Mouse (Mus musculus): ENCODE results near the gene Clta.

Clta gene

GRCm38 (mm10) chr4:44069411-44069810, 65.2 kb downstream of the Clta start:
- no peak for ATAC-seq (ENCODE audit: insufficient number of reproducible peaks, low FRiP score, low TSS enrichment)

GRCm38 (mm10) chr4:44070641-44071040, 66.4 kb downstream of the Clta start:
- ATAC-seq (ENCODE audit: insufficient number of reproducible peaks, low FRiP score, low TSS enrichment), result no peak

GRCm38 (mm10) chr4:44071741-44072145, 67.5 kb downstream of the Clta start:
- ATAC-seq (ENCODE audit: insufficient number of reproducible peaks, low FRiP score, low TSS enrichment), result 0 out of 2 replicates have a peak, but pooled peaks have one; percentile 2

GRCm38 (mm10) chr4:44072146-44072872, 68.1 kb downstream of the Clta start:
- ATAC-seq (ENCODE audit: insufficient number of reproducible peaks, low FRiP score, low TSS enrichment), result peak; percentile 97

GRCm38 (mm10) chr4:44072873-44073441, 68.7 kb downstream of the Clta start:
- ATAC-seq (ENCODE audit: insufficient number of reproducible peaks, low FRiP score, low TSS enrichment), result peak; percentile 66

GRCm38 (mm10) chr4:44073799-44074198, 69.5 kb downstream of the Clta start:
- ATAC-seq (ENCODE audit: insufficient number of reproducible peaks, low FRiP score, low TSS enrichment), result no peak

- ATAC-seq (ENCODE audit: insufficient number of reproducible peaks, low FRiP score, low TSS enrichment), result no peak
Measured at GRCm38 (mm10) chr4:44074422-44074821, 70.2 kb downstream of the Clta start.

- ATAC-seq (ENCODE audit: insufficient number of reproducible peaks, low FRiP score, low TSS enrichment), result no peak
Measured at GRCm38 (mm10) chr4:44078358-44078933, 74.2 kb downstream of the Clta start.

All from cerebellum, adult (tissue).